Mouse (Mus musculus) heart, embryonic 12.5 days (tissue): ENCODE measurements around the gene Wbp1l. TPM values are rescaled to one million over a fixed set of nuclear protein-coding genes. Genes with fewer than 3 reads are reported as not detected.

Experiments
- ATAC-seq: fragments of 200-750 bp; cut with Nextera tagmentation; 2 replicates; pipeline ENCODE4 v1.8.0; 2017; ENCODE audit warnings: moderate TSS enrichment, moderate library complexity; ENCODE audit not compliant: insufficient number of reproducible peaks, low FRiP score
- H3K27ac ChIP-seq: fragments of 300-500 bp; sonication (generic); 2 replicates; pipeline ENCODE4 v1.5.1; 2016; ENCODE audit warnings: mild to moderate bottlenecking, moderate library complexity; ENCODE audit not compliant: poor library complexity, severe bottlenecking
- H3K27me3 ChIP-seq: fragments of 300-500 bp; sonication (generic); replicated peaks from 2 replicates; pipeline ENCODE4 v1.6.1; 2016; ENCODE audit warnings: mild to moderate bottlenecking, moderate library complexity
- H3K36me3 ChIP-seq: fragments of 300-500 bp; sonication (generic); 2 replicates; pipeline ENCODE4 v1.6.1; 2016; ENCODE audit warnings: mild to moderate bottlenecking, moderate library complexity
- H3K4me1 ChIP-seq: fragments of 300-500 bp; sonication (generic); replicated peaks from 2 replicates; pipeline ENCODE4 v1.6.1; 2016; ENCODE audit warnings: mild to moderate bottlenecking
- H3K4me2 ChIP-seq: fragments of 300-500 bp; sonication (generic); 2 replicates; pipeline ENCODE4 v1.6.1; 2016; ENCODE audit warnings: mild to moderate bottlenecking, moderate library complexity
- H3K4me3 ChIP-seq: fragments of 300-500 bp; sonication (generic); 2 replicates; pipeline ENCODE4 v1.5.1; 2016; ENCODE audit warnings: mild to moderate bottlenecking
- H3K9ac ChIP-seq: fragments of 300-500 bp; sonication (generic); 2 replicates; pipeline ENCODE4 v1.6.1; 2016; ENCODE audit warnings: mild to moderate bottlenecking, moderate library complexity
- H3K9me3 ChIP-seq: fragments of 300-500 bp; sonication (generic); replicated peaks from 2 replicates; pipeline ENCODE4 v1.6.1; 2016; ENCODE audit warnings: mild to moderate bottlenecking, moderate library complexity
- WGBS: fragments of 180-500 bp; shearing (Covaris S2); methylation state at CpG from one replicate; pipeline ENCODE4 v1.1.7; 2016; 5-methylcytosine and 5-hydroxymethylcytosine counted together
- polyA plus RNA-seq: library from polyadenylated mRNA; unstranded; fragments of >200 nt; fragmentation: Nextera tagmentation; extraction: Ambion mirVana; gene quantifications from 2 replicates; pipeline ENCODE4 v1.2.1, GENCODE M21; 2016

Wbp1l gene
- polyA plus RNA-seq, 1 experiment from 2014 or later = 55.6 TPM

GRCm38 (mm10) chr19:46631637-46632036 is 32.8 kb downstream of the Wbp1l start:
- Histone ChIP-seq H3K27me3 (no peaks in the 10 kb centered on the region), H3K9me3 (no peaks in the 10 kb centered on the region), H3K27ac (no peak overlapping the region), H3K36me3 (peaks cover 21% of the 10 kb centered on the region), H3K4me1 (peaks cover 91% of the 10 kb centered on the region), H3K9ac (no peak overlapping the region), H3K4me2 (no peak overlapping the region), H3K4me3 (no peak overlapping the region)
- WGBS = 72% methylated on average over 9 of the region's 9 CpGs
- ATAC-seq = no peak

- Histone ChIP-seq H3K27ac (peak overlapping the region; percentile 57), H3K4me1 (peaks cover 89% of the 10 kb centered on the region), H3K36me3 (peaks cover 34% of the 10 kb centered on the region), H3K9ac (no peak overlapping the region), H3K4me2 (peak overlapping the region; percentile 24; the same call in 1 of the 2 replicates), H3K27me3 (no peaks in the 10 kb centered on the region), H3K4me3 (no peak overlapping the region), H3K9me3 (no peaks in the 10 kb centered on the region)
- WGBS = 15% methylated on average over 9 of the region's 9 CpGs
- no peak for ATAC-seq
These were observed 36.9 kb downstream of the Wbp1l start for GRCm38 (mm10) chr19:46635766-46636165.

- no peak for ATAC-seq
These were observed 38.7 kb downstream of the Wbp1l start for GRCm38 (mm10) chr19:46637598-46637997.

GRCm38 (mm10) chr19:46639053-46639452 is 40.2 kb downstream of the Wbp1l start:
- Histone ChIP-seq H3K4me1 (peaks cover 93% of the 10 kb centered on the region), H3K27me3 (no peaks in the 10 kb centered on the region), H3K4me2 (no peak overlapping the region), H3K27ac (0 out of 2 replicates have a peak overlapping the region, but pooled peaks have one; percentile 2), H3K9me3 (no peaks in the 10 kb centered on the region), H3K36me3 (peaks cover 17% of the 10 kb centered on the region), H3K9ac (no peak overlapping the region), H3K4me3 (no peak overlapping the region)
- ATAC-seq = no peak

More at GRCm38 (mm10) chr19:46637598-46637997, 38.7 kb downstream of the Wbp1l start:
- H3K9ac ChIP-seq = no peak overlapping the region
- H3K4me2 ChIP-seq = no peak overlapping the region
- WGBS = 56% methylated on average over 6 of the region's 6 CpGs
- H3K9me3 ChIP-seq = no peaks in the 10 kb centered on the region
- H3K4me1 ChIP-seq = peaks cover 89% of the 10 kb centered on the region
- H3K4me3 ChIP-seq = no peak overlapping the region
- H3K27ac ChIP-seq = no peak overlapping the region
- H3K27me3 ChIP-seq = no peaks in the 10 kb centered on the region
- H3K36me3 ChIP-seq = peaks cover 21% of the 10 kb centered on the region

- Histone ChIP-seq H3K9me3 (no peaks in the 10 kb centered on the region), H3K4me1 (peaks cover 93% of the 10 kb centered on the region), H3K27ac (peak overlapping the region; percentile 26; the same call in 1 of the 2 replicates), H3K27me3 (no peaks in the 10 kb centered on the region), H3K4me2 (no peak overlapping the region), H3K4me3 (no peak overlapping the region), H3K36me3 (peaks cover 17% of the 10 kb centered on the region), H3K9ac (no peak overlapping the region)
- WGBS = 83% methylated on average over 14 of the region's 14 CpGs
- ATAC-seq = no peak
These were observed 40.6 kb downstream of the Wbp1l start for GRCm38 (mm10) chr19:46639496-46639895.

DNA sequence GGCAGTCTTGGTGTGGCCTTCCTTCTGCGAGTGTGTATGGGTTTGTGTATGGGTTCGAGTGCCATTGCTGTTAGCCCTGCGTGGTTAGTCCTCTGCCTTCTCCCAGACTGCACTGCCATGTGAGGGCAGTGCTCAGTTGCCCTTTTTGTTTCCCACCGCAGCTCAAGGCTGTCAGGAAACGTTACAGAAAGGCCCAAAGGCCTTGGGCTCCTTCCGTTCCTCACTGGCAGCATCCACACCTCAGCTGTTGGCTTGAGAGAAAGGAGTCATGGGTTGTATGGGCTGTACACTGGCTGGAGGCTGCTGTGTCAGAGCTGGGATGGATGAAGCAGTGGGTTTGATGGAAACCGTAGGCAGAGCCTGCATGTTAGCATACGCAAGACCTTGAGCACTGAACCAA is 41.9 kb downstream of the Wbp1l start:
- Histone ChIP-seq H3K27me3 (no peaks in the 10 kb centered on the region), H3K36me3 (peaks cover 18% of the 10 kb centered on the region), H3K27ac (peak overlapping the region; percentile 96), H3K4me2 (no peak overlapping the region), H3K9ac (peak overlapping the region; percentile 28; the same call in 1 of the 2 replicates), H3K4me3 (no peak overlapping the region), H3K4me1 (peaks cover 94% of the 10 kb centered on the region), H3K9me3 (no peaks in the 10 kb centered on the region)
- WGBS = 83% methylated on average over 8 of the region's 8 CpGs
- no peak for ATAC-seq

GRCm38 (mm10) chr19:46641420-46642085 is 42.7 kb downstream of the Wbp1l start:
- Histone ChIP-seq H3K4me2 (peak overlapping the region; percentile 42), H3K27ac (peak overlapping the region; percentile 96), H3K4me3 (no peak overlapping the region), H3K9ac (peak overlapping the region; percentile 28), H3K27me3 (no peaks in the 10 kb centered on the region), H3K9me3 (no peaks in the 10 kb centered on the region), H3K36me3 (peaks cover 25% of the 10 kb centered on the region), H3K4me1 (peaks cover 94% of the 10 kb centered on the region)
- 43% methylated on average over 19 of the region's 19 CpGs for WGBS
- 0 out of 2 replicates have a peak, but pooled peaks have one; percentile 16 for ATAC-seq

GRCm38 (mm10) chr19:46642136-46642753 is 43.4 kb downstream of the Wbp1l start:
- peaks cover 95% of the 10 kb centered on the region for H3K4me1 ChIP-seq
- 53% methylated on average over 22 of the region's 22 CpGs for WGBS
- H3K27me3 ChIP-seq = no peaks in the 10 kb centered on the region
- H3K27ac ChIP-seq = peak overlapping the region; percentile 96
- H3K4me2 ChIP-seq = peak overlapping the region; percentile 42
- H3K9ac ChIP-seq = peak overlapping the region; percentile 28
- peaks cover 27% of the 10 kb centered on the region for H3K36me3 ChIP-seq
- no peaks in the 10 kb centered on the region for H3K9me3 ChIP-seq
- no peak overlapping the region for H3K4me3 ChIP-seq
- no peak for ATAC-seq

GRCm38 (mm10) chr19:46643236-46643635 is 44.4 kb downstream of the Wbp1l start:
- peaks cover 26% of the 10 kb centered on the region for H3K36me3 ChIP-seq
- H3K9me3 ChIP-seq = no peaks in the 10 kb centered on the region
- peak overlapping the region; percentile 57; the same call in 1 of the 2 replicates for H3K9ac ChIP-seq
- peak overlapping the region; percentile 96 for H3K27ac ChIP-seq
- no peak overlapping the region for H3K4me3 ChIP-seq
- 59% methylated on average over 5 of the region's 5 CpGs for WGBS
- H3K27me3 ChIP-seq = no peaks in the 10 kb centered on the region
- ATAC-seq = no peak
- peaks cover 91% of the 10 kb centered on the region for H3K4me1 ChIP-seq
- peak overlapping the region; percentile 4; the same call in 1 of the 2 replicates for H3K4me2 ChIP-seq

- H3K9ac ChIP-seq = peak overlapping the region; percentile 6
- H3K4me3 ChIP-seq = no peak overlapping the region
- no peaks in the 10 kb centered on the region for H3K9me3 ChIP-seq
- peak overlapping the region; percentile 96 for H3K27ac ChIP-seq
- 53% methylated on average over 10 of the region's 10 CpGs for WGBS
- H3K4me2 ChIP-seq = peak overlapping the region; percentile 27
- peaks cover 82% of the 10 kb centered on the region for H3K4me1 ChIP-seq
- ATAC-seq = no peak; the same call in 1 of the 2 replicates
- no peaks in the 10 kb centered on the region for H3K27me3 ChIP-seq
- peaks cover 32% of the 10 kb centered on the region for H3K36me3 ChIP-seq
These were observed 45.5 kb downstream of the Wbp1l start for GRCm38 (mm10) chr19:46644343-46644792.

DNA sequence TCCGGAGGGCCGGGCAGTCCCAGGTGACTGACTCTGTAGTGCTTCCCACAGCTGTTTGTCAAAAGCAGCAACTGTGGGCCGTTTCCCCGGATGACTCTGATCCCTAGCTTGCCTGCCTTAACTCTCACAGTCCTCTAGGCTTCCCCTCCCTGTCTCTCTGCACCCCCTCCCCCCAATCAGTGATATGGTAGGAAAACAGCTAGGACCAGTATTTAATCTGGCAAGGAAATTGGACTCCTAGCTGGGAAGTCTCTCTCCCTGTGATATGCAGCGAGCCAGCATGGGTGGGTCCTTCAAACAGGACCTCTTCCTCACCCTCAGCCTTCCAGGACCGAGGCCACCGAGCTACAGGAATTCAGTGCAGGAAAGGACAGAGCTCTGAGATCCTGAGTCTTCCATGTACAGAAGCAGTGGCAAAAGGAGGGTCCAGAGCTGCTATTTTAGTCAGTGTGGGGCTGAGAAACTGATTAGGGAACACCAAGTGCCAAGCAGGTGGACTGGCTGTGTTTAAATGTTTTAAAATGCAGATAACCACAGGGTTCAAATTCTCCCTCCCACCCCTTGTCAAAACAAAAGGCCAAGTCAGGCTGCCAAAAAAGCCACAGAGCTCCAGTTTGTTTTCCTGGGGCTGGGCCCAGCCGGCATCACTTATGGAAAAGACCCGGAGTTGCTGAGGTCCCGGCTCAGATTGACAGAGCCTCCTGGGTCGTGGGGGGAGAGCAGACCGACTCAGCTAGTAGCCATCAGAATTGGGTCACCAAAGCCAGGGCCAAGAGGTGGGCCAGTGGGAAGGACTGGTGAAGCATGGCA is 46.1 kb downstream of the Wbp1l start:
- peak overlapping the region; percentile 27 for H3K4me2 ChIP-seq

More for the DNA sequence above, 46.1 kb downstream of the Wbp1l start:
- Histone ChIP-seq H3K9ac (peak overlapping the region; percentile 6), H3K4me3 (no peak overlapping the region), H3K4me1 (peaks cover 75% of the 10 kb centered on the region), H3K9me3 (no peaks in the 10 kb centered on the region), H3K27me3 (no peaks in the 10 kb centered on the region), H3K36me3 (peaks cover 35% of the 10 kb centered on the region), H3K27ac (peak overlapping the region; percentile 96)
- 14% methylated on average over 12 of the region's 12 CpGs for WGBS
- ATAC-seq = peak; percentile 79
